Mouse (Mus musculus): ENCODE data around the gene Prkch. TPM values are rescaled to one million over a fixed set of nuclear protein-coding genes. Genes with fewer than 3 reads are reported as not detected.

Gene Prkch
- total RNA-seq, 2 experiments from 2014 or later, result 25.1 to 27.2 TPM

- DNase-seq, result no peak
- intact Hi-C loops (cut with DNase I), result no loop called here
These were observed 116.0 kb downstream of the Prkch start for GRCm38 (mm10) chr12:73700544-73701069.

GRCm38 (mm10) chr12:73701999-73702398 lies 117.4 kb downstream of the Prkch start:
- DNase-seq, result no peak
- intact Hi-C loops (cut with DNase I), result no loop called here

- intact Hi-C loops (cut with DNase I), result loop anchor here (2.0 kb wide), 1 partner anchor 284 kb away; no protein-coding TSS in a partner anchor
- DNase-seq, result no peak
These were observed 119.8 kb downstream of the Prkch start for GRCm38 (mm10) chr12:73704382-73704781.

GRCm38 (mm10) chr12:73705097-73705690 lies 120.6 kb downstream of the Prkch start:
- peak; percentile 65 to 77 for DNase-seq
- intact Hi-C loops (cut with DNase I), result loop anchor here (1.0 to 5.0 kb wide), 4 partner anchors 227 to 587 kb away; no protein-coding TSS in a partner anchor

GRCm38 (mm10) chr12:73708498-73708897 lies 123.9 kb downstream of the Prkch start:
- no peak for DNase-seq
- intact Hi-C loops (cut with DNase I), result loop anchor here (2.0 to 5.0 kb wide), 3 partner anchors 200 to 584 kb away; no protein-coding TSS in a partner anchor

- peak; percentile 71 to 80 for DNase-seq
- intact Hi-C loops (cut with DNase I), result loop anchor here (2.0 to 5.0 kb wide), 3 partner anchors 200 to 583 kb away; no protein-coding TSS in a partner anchor
These were observed 124.3 kb downstream of the Prkch start for GRCm38 (mm10) chr12:73708920-73709319.

GRCm38 (mm10) chr12:73710846-73711245 lies 126.2 kb downstream of the Prkch start:
- intact Hi-C loops (cut with DNase I), result loop anchor here (5.0 kb wide), 2 partner anchors 61 to 81 kb away; no protein-coding TSS in a partner anchor
- DNase-seq, result no peak

- DNase-seq, result no peak
- intact Hi-C loops (cut with DNase I), result loop anchor here (5.0 kb wide), 2 partner anchors 60 to 80 kb away; no protein-coding TSS in a partner anchor
These were observed 127.5 kb downstream of the Prkch start for GRCm38 (mm10) chr12:73712122-73712521.

GRCm38 (mm10) chr12:73714589-73714988 lies 130.0 kb downstream of the Prkch start:
- intact Hi-C loops (cut with DNase I), result loop anchor here (5.0 kb wide), 2 partner anchors 58 to 78 kb away; no protein-coding TSS in a partner anchor
- no peak for DNase-seq

GRCm38 (mm10) chr12:73715331-73715730 lies 130.7 kb downstream of the Prkch start:
- no peak for DNase-seq
- intact Hi-C loops (cut with DNase I), result no loop called here

- no peak for DNase-seq
- intact Hi-C loops (cut with DNase I), result no loop called here
These were observed 131.5 kb downstream of the Prkch start for GRCm38 (mm10) chr12:73715954-73716731.

- intact Hi-C loops (cut with DNase I), result no loop called here
- no peak for DNase-seq
These were observed 133.4 kb downstream of the Prkch start for GRCm38 (mm10) chr12:73718036-73718435.

- intact Hi-C loops (cut with DNase I), result loop anchor here (5.0 kb wide), 1 partner anchor 57 kb away; no protein-coding TSS in a partner anchor
- no peak for DNase-seq
These were observed 135.2 kb downstream of the Prkch start for GRCm38 (mm10) chr12:73719816-73720215.

GRCm38 (mm10) chr12:73720466-73720865 lies 135.9 kb downstream of the Prkch start:
- intact Hi-C loops (cut with DNase I), result loop anchor here (5.0 kb wide), 1 partner anchor 57 kb away; no protein-coding TSS in a partner anchor
- no peak for DNase-seq

- intact Hi-C loops (cut with DNase I), result loop anchor here (5.0 kb wide), 1 partner anchor 55 kb away; no protein-coding TSS in a partner anchor
- DNase-seq, result peak; percentile 12 to 50
These were observed 137.5 kb downstream of the Prkch start for GRCm38 (mm10) chr12:73722060-73722459.

GRCm38 (mm10) chr12:73723067-73723466 lies 138.5 kb downstream of the Prkch start:
- DNase-seq, result no peak
- intact Hi-C loops (cut with DNase I), result loop anchor here (5.0 kb wide), 1 partner anchor 54 kb away; no protein-coding TSS in a partner anchor

- intact Hi-C loops (cut with DNase I), result loop anchor here (5.0 kb wide), 1 partner anchor 53 kb away; no protein-coding TSS in a partner anchor
- DNase-seq, result no peak
These were observed 139.3 kb downstream of the Prkch start for GRCm38 (mm10) chr12:73723887-73724286.

- intact Hi-C loops (cut with DNase I), result no loop called here
- no peak for DNase-seq
These were observed 141.4 kb downstream of the Prkch start for GRCm38 (mm10) chr12:73725825-73726604.

GRCm38 (mm10) chr12:73727046-73727445 lies 142.4 kb downstream of the Prkch start:
- intact Hi-C loops (cut with DNase I), result no loop called here
- no peak for DNase-seq

- no peak for DNase-seq
- intact Hi-C loops (cut with DNase I), result no loop called here
These were observed 146.0 kb downstream of the Prkch start for GRCm38 (mm10) chr12:73730603-73731002.
